Mouse (Mus musculus) megakaryocyte-erythroid progenitor cell, adult 5-6 weeks (primary cell): Measurements from ENCODE around the gene Triobp. TPM values are rescaled to one million over a fixed set of nuclear protein-coding genes. Genes with fewer than 3 reads are reported as not detected.
"Not testable (repeated sequence)": the region's sequence is repeated elsewhere in the genome, so short reads cannot be mapped to it uniquely, and the experiment has no call there.

ENCODE experiments used
- ATAC-seq: replicated peaks from 2 replicates; pipeline ENCODE4 v1.8.0; 2016; ENCODE audit warnings: mild to moderate bottlenecking, inconsistent platforms; ENCODE audit not compliant: severe bottlenecking, poor library complexity, low FRiP score, low TSS enrichment
- total RNA-seq, 2 experiments: library from RNA; stranded (forward) in 1 of 2; stranded (reverse) in 1 of 2; fragments of 200-1000, 215-1000 nt in 1 of 2; fragments of >200 nt in 1 of 2; fragmentation: Nextera tagmentation in 1 of 2; gene quantifications; 2 replicates each; pipeline ENCODE4 v1.2.3; 2014 to 2017

The Triobp gene
- total RNA-seq, 2 experiments from 2014 or later = 11.2 to 29.1 TPM

DNA sequence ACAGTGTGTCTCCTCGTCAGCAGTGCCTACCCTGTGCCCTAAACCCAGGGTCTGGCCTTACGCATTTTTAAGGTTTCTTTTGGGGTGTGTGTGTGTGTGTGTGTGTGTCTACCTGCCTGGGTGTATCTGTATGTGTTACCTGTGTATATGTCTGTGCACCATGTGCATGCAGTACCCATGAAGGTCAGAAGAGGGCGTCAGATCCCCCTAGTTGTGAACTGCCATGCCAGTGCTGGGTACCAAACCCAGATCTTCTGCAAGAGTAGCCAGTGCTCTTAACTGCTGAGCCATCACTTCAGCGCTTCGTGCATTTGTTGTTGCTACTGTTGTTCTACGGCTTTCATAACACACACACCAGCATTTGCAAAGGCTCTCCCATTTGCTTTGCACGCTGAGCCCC, 44.7 kb downstream of the Triobp start:
- no peak for ATAC-seq

DNA sequence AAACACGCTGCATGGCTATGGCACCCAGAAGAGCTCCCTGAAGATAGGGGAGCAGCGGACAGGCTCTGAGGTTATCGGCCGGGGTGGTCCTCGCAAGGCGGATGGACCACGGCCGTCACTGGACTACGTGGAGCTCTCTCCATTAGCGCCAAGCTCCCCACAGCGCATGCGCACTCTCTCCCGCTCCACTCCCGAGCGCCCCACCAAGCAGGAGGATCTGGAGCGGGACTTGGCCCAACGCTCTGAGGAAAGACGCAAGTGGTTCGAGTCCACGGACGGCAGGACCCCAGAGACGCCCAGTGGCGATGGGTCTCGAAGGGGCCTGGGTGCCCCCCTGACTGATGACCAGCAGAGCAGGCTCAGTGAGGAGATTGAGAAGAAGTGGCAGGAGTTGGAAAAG, 45.4 kb downstream of the Triobp start:
- ATAC-seq = no peak

DNA sequence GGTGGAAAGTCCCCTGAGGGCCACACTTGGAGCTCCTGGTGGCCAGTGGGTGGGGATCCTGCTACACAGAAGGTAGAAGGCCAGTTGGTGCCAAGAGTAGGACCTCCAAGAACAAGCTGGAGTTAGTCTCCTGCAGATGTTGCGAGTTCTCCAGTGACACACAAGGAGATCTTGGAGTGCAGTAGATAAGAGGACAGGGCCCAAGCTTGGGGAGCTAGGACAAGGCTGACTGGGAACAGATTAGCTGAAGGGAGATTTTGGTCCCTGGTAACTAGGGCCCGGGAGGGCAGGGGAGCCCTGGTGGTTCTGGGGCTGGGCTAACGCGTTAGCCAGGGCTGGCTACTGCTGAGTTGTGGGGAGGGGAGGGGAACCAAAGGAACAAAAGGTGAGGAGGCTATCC, 48.4 kb downstream of the Triobp start:
- ATAC-seq = 0 out of 2 replicates have a peak, but pooled peaks have one; percentile 25

DNA sequence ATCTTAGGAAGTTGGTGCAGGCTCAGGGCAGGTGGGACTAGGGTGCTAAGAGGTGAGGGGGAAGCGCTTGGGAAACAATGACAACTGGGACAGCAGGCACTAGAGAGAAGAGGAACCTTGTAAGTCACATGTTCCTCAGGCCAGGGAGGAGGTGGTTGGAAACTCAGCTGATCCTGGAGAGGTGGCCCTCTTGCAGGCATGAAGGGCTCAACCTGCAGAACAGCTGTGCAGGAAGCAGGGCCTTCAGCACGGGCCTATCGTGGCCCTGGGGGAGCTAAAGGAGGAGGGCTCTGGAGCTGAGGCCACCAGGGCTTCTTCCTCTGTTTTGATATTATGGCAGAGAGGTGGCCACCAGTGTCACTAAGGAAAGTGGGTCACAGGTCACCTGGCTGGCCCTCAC, 49.1 kb downstream of the Triobp start:
- ATAC-seq = no peak

DNA sequence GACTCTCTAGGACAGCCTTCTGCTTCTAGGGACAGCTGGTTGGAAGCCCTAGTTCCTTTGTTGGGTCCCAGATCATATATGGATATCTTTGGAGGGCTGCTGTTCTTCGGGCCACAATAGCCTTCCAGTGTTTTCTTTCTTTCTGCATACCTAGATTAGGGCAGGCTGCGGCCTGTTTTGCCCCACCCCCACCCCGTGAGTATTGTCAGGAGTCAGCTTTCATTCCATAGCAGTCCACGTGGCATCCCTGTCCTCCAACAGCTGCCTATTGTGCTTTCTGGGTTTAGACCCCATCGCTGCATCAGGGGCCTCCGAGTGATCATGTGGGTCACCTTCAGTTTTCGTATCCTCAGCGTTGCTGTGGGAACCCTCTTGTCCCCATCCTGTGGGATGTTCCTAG, 50.8 kb downstream of the Triobp start:
- ATAC-seq = no peak

DNA sequence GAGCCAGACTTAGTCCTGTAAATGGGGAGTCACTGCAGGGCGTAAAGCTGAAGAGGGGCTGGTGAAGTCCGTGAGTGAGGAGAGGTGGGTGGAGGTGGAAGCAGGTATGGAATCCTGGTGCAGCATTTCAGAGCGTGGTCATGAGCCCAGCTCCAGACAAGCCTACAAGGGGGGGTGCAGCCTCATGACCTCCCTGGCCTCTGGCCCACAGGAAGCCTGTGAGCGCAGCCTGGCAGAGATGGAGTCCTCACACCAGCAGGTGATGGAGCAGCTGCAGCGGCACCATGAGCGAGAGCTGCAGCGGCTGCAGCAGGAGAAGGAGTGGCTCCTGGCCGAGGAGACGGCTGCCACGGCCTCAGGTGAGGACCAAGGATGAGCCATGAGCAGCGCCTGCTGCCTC, 52.1 kb downstream of the Triobp start:
- ATAC-seq = no peak

DNA sequence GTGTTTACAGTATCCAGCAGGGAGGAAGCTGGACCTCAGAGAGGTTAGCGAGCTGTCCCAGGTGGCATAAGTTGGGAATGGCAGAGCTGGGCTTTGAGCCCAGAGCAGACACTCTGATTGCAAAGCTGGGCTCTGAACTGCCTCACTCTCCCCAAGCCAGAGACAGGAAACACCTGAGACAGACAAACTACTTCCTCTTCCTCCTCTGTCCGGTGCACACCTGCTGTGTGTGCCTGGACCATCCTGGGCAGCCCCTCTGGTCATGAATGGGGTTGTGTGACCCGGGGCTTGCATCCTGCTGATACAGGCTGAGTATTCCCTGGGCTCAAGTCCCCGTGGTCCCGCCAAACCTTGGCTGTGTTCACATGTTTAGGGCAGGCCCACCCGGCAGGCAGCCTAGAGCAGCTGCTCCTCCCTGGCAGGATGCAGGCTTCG, 52.9 kb downstream of the Triobp start:
- ATAC-seq = no peak

DNA sequence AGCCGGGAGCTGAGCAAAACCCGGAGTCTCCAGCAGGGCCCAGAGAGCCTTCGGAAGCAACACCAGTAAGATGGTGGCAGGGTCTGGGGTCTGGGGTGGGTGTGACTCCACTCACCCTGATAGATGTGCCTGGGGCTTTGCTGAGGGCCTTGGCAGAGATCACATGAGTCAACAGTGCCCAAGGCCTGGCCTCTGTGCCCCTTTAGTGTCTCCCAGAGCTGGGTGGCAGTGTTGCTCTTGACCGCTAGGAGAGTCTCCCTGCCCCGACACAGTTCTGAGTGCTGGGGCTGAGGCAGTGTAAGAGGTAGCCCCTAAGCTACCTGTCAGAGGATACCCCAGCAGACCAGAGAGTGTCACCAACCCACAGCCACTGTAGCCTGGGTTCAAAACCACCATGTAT, 54.0 kb downstream of the Triobp start:
- no peak for ATAC-seq

DNA sequence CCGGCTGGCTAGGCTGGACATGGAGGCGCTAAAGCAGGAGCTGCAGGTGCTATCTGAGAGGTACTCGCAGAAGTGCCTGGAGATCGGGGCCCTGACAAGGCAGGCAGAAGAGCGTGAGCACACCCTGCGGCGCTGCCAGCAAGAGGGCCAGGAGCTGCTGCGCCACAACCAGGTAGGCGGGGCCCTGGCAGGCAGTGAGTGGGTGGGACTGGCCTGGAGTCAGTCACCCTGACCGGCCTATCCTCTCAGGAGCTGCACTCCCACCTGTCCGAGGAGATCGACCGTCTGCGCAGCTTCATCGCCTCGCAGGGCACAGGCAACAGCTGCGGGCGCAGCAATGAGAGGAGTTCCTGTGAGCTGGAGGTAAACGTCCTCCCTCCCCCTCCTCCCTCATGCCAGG, 54.5 kb downstream of the Triobp start:
- no peak for ATAC-seq

DNA sequence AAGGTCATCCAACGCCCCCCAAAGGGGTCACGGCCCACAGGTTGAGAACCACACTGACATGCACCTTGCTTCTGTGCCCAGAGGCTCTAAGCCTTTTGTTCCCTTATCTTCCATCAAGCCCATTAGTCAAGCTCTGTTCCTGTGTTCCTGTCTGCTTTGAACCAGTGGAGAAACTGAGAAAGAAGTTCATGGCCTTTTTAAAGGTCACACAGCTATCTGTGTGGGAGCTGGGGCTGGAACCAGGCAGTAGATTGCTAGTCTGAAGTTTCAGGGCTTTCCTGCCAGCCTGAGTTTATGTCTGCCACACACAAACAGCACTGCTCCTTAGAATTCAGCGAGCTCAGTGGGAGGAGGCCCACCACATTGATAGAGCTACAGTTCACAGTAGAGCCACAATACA, 55.6 kb downstream of the Triobp start:
- ATAC-seq = no peak

DNA sequence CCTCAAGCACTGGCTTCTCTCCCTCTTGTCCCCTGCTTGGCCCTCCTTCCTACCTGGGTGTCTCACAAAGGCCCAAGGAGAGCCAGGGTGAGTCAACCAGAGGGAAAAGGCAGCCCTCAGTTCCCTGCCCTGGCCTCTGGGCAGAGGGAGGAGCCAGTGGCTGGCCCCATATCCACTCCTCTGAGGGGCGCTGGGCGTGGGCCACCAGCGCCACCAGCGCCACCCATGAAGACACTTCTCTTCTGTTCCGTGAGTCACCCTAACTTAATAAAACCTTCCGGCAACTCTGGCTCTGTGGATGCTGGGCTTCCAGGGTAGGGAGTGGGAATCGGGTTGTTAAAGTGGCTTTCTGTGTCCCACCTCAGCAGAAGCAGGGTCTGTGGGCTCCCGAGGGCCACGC, 58.1 kb downstream of the Triobp start:
- ATAC-seq = no peak

DNA sequence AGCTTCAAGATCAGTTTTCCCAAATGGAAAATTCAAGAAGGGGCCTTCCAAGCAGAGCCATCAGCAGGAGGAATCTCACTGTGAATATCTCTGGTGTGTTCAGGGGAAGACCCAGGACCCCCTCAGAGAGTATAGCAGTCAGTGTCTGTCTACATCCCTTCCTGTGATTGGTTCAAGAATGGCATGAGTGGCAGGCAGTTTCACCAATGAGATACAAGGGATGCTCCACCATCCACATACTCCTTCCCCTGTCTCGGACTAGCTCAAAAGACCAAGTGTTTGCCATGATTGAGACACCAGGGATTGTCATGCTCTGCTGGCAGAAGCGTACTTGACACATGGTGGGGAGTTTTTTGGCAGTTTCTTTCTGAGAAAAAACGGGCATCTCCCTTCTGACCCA, 59.1 kb downstream of the Triobp start:
- no peak for ATAC-seq

DNA sequence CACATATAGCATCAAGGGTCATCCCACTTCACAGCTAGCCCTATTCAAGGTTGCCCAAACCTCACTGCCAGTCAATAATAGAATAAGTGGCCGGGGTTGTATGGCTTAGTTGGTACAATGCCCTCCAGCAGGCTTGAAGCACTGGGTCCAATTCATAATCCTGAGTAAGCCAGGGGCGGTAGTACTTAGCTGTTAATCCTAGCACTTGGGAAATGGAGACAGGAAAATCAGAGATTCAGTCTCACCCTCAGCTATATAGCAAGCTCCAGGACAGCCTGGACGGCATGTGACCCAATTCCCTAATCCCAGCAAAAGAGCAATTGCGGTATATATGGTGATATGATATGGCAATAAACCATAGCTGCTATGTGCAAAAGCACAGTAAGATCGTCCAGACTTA, 59.5 kb downstream of the Triobp start:
- no peak for ATAC-seq

DNA sequence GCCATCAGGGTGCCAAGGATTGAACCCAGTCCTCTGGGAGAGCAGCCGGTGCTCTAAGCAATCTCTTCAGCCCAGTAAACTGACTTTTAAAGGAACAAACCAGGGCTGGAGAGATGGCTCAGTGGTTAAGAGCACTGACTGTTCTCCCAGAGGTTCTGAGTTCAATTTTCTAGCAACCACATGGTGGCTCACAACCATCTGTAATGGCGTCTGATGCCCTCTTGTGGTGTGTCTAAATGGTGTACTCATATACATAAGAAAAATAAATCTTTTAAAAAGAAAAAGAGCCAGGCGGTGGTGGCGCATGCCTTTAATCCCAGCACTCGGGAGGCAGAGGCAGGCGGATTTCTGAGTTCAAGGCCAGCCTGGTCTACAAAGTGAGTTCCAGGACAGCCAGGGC, 60.3 kb downstream of the Triobp start:
- not testable (repeated sequence) for ATAC-seq

DNA sequence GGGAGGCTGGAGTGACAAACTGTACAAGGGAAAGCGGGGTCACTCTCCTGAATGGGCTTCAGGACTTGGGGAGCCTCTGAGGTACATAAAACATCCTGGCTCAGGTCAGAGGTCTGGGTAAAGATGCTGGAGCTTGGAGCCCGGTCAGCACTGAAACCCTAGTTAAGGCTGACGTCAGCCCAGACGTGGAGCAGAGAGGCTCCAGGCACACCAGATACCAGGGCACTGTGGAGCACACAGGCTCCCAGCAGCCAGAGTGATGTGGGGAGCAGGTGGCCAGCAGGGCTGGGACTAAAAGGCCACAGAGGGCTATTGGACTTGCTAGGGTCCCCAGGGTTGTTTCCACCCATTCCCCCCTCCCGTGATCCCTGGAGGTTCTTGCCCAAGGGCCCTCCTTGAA, 62.2 kb downstream of the Triobp start:
- ATAC-seq = no peak

DNA sequence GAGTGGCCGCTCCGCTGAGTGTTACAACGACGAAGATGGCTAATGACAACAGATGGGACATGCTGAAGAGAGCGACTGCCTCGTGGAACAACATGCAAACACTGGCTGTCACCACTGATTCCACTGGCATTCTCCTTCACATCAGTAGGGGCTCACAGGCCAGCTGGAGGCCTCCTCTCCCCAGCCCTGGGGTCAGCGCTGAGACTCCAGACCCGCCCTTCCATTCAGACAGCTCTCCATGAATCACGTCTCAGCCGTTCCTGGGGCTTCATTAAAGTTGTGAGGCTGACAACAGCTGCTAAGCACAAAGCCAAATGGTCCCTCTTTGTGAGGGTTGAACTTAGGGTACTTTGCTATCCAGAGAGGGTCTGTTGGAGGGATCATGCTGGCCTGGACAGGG, 64.0 kb downstream of the Triobp start:
- no peak for ATAC-seq

DNA sequence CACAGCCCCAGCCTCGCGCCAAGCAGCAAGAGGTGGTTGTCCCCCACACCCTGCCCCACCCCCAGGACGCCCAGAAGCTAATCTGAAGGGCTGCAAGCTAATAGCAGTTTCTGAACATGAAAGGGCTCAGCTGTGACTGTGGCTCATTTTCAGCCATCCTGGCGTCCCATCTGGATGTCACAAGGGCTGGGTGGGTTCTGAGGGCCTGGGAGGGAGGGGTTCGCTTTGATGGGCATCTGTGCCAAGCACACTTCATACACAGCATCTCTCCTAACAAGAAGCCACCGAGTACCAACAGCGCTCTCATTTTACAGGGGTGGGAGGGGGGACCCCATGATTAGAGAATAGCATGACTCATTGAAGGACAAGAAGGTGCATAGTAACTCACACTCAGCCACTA, 65.9 kb downstream of the Triobp start:
- ATAC-seq = no peak

DNA sequence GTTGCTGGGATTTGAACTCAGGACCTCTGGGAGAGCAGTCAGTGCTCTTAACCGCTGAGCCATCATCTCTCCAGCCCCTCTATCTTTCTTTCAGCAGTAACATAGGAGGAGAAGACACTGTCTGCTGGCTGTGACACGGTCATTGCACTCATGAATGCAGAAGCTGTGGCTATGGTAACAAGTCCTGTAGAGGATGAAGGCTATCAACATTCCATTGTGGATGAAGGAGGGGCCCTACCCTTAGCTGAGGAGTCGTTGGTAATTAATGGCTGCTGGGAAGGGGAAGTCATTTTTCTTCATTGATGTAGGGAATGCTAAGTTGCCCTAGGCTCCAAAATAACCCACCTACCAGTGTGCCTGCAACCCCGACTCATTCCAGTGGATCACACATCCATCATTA, 70.7 kb downstream of the Triobp start:
- no peak for ATAC-seq

DNA sequence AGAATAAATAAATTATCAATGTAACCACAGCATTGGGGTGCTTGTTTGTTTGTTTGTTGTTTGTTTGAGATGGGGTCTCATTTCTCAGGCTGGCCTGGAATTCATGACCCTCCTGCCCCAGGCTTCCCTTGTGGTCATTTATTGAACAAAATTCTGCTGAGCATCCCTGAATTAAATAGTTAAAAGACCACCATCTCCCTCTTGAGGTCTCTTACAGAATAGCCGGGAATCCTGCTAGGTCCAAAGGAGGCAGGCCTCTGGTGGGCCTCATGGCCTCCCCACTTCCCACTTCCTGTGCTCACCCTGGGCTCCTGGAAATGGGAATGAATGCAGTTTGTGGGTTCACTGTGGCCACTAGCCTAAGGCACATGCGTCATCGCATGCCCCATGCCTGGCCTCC, 71.4 kb downstream of the Triobp start:
- no peak for ATAC-seq

DNA sequence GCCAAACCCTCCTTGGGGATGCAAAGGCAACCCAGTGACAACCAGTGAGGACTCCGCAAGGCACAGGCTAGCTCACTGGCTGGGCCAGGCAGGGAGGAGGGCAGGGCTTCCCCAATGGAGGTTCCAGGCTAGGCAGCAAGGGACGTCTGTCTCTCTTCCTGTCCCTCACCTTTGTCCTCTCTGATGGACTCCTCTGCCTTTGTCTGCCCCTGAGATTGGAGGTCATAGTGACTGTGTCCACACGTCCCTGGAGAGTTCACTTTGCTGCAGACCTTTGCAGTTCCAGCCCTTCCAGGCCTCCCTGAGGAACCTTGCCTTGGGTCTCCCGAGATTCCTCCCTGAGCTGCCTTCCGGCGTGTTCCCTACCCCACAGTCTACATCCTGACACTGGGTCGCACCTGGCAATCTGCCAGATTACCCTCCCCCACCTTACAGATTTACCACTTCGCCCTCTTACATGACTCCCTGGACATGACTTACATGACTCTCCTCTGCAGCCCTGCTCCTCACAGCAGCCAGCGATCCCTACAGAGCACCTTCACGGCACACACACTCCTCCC, 75.2 kb downstream of the Triobp start:
- ATAC-seq = no peak

DNA sequence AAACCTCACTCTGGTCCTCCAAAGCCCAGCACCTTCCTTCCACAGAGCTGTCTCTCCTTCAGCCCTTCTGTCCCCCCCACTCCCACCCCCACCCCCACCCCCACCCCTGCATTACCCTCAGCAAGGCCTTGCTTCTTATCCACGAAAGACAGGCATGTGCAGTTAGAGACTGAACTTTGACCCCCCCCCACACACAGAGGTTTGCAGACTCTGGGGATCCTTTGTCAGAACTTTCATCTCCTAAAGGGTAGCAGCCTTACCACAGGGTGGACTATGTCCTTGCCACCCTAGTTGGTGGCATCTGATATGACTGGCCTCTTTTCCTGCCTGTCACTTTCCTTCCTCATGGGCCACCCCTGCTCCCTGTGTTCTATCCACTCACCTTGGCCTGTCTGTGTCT, 75.8 kb downstream of the Triobp start:
- ATAC-seq = no peak

DNA sequence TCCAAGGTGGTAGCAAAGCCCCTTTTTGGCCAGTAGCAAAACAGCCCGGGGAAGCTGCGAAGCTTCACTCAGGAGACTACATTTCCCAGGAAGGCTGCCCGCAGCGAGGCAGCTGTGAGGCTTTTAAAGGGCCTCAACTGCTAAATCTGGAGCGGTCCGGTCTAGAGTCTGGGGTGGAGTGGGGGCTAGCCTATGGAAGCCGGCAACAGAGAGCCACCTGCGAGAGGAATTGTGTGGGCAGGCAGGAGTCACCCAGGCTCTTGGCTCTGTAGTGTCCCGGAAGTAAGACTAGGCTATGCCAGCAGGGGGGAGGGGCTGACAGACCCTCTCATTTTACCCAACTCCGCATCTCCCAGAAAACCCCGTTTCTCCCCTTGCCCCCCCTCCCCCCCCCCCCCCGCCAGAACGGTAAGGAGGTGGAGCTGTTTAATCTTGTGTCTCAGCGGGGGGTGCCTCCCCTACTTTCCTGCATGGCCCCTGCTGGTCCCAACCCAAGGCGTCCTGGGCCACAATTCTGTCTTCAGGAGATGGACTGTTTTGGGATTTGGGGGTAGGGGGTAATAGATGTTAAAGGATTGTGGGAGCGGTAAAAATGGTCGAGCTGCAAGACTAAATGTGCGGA, 78.3 kb downstream of the Triobp start:
- ATAC-seq = no peak
